Mouse (Mus musculus) layer of hippocampus, adult 2 months (tissue): ENCODE measurements around the gene Mettl2. TPM values are rescaled to one million over a fixed set of nuclear protein-coding genes. Genes with fewer than 3 reads are reported as not detected.
A peak's percentile ranks its signal among the peaks of the same experiment; 100 is the strongest.
"Not testable (repeated sequence)": the region's sequence is repeated elsewhere in the genome, so short reads cannot be mapped to it uniquely, and the experiment has no call there.

Source experiments
- DNase-seq, 2 experiments: peaks; one replicate each; pipeline ENCODE4 v3.0.0; 2022; ENCODE audit warnings: low spot score in 2 of 2
- H3K27ac ChIP-seq: fragments of 200-600 bp; 2 replicates; pipeline ENCODE4 v1.8.1; 2022
- H3K4me3 ChIP-seq: fragments of 200-600 bp; 2 replicates; pipeline ENCODE4 v1.8.1; 2022; ENCODE audit warnings: mild to moderate bottlenecking
- CTCF ChIP-seq: fragments of 200-600 bp; conservative IDR thresholded peaks from 2 replicates; pipeline ENCODE4 v1.8.1; 2022; ENCODE audit warnings: antibody characterized with exemption, mild to moderate bottlenecking, moderate library complexity
- long read RNA-seq, 2 experiments: library from polyadenylated mRNA; stranded (forward); transcript quantifications; one replicate each; pipeline ENCODE4 v2.0.0; 2021; ENCODE audit warnings: borderline mapping rate in 2 of 2
- total RNA-seq, 2 experiments: library from RNA; stranded (reverse); gene quantifications; 2 replicates each; pipeline ENCODE4 v1.2.3; 2021

The Mettl2 gene
- 10 to 100 TPM; 16.8 to 16.9 TPM for total RNA-seq
- long read RNA-seq, experiment 1, partial matches to known transcripts, result 0 of 9 reads
- long read RNA-seq, experiment 1, other reads (novel, unspliced or antisense), result 6 of 9 reads
- long read RNA-seq, experiment 2, partial matches to known transcripts, result 5 of 17 reads
- long read RNA-seq, experiment 2, other reads (novel, unspliced or antisense), result 8 of 17 reads

GRCm38 (mm10) chr11:105125735-105126519, at the start of gene Mettl2:
Gene Mettl2, plus strand, starts transcription at chr11:105126425.
- TF ChIP-seq CTCF, result peak; percentile 84
- peak; percentile 81 to 86 for DNase-seq
- Histone ChIP-seq H3K4me3 (peak within 1 kb of the TSS; percentile 91), H3K27ac (peak within 1 kb of the TSS; percentile 90)

- not testable (repeated sequence) for H3K27ac ChIP-seq, H3K4me3 ChIP-seq, DNase-seq
These were observed 13.8 kb upstream of the Mettl2 start for GRCm38 (mm10) chr11:105112448-105112847.

- no peak overlapping the region for H3K27ac ChIP-seq
- no peak overlapping the region for H3K4me3 ChIP-seq
- TF ChIP-seq CTCF, result no peak
- no peak for DNase-seq
These were observed 8.4 kb upstream of the Mettl2 start for GRCm38 (mm10) chr11:105117814-105118213.

- no peak for DNase-seq
- TF ChIP-seq CTCF, result no peak
- H3K27ac ChIP-seq, result no peak overlapping the region
- H3K4me3 ChIP-seq, result no peak overlapping the region
These were observed 5.6 kb upstream of the Mettl2 start for GRCm38 (mm10) chr11:105120551-105121061.

GRCm38 (mm10) chr11:105121792-105122191, 4.4 kb upstream of the Mettl2 start:
- DNase-seq, H3K4me3 ChIP-seq, H3K27ac ChIP-seq: not testable (repeated sequence)
- TF ChIP-seq CTCF, result peak; percentile 53

- TF ChIP-seq CTCF, result peak; percentile 76
- no peak overlapping the region for H3K27ac ChIP-seq
- no peak overlapping the region for H3K4me3 ChIP-seq
- no peak for DNase-seq
These were observed 2.2 kb upstream of the Mettl2 start for GRCm38 (mm10) chr11:105123986-105124385.

GRCm38 (mm10) chr11:105126520-105127029, 350 bp downstream of the Mettl2 start:
- no peak for TF ChIP-seq CTCF
- Histone ChIP-seq H3K27ac (peak overlapping the region; percentile 67; the same call in 1 of the 2 replicates), H3K4me3 (peak overlapping the region; percentile 91)
- no peak for DNase-seq

- DNase-seq, result no peak
- TF ChIP-seq CTCF, result no peak
- no peak overlapping the region for H3K4me3 ChIP-seq
- no peak overlapping the region for H3K27ac ChIP-seq
These were observed 9.5 kb downstream of the Mettl2 start for GRCm38 (mm10) chr11:105135692-105136091.

GRCm38 (mm10) chr11:105137255-105137654, 11.0 kb downstream of the Mettl2 start:
- H3K27ac ChIP-seq, H3K4me3 ChIP-seq, DNase-seq: not testable (repeated sequence)

GRCm38 (mm10) chr11:105140512-105140911, 14.3 kb downstream of the Mettl2 start:
- H3K4me3 ChIP-seq, DNase-seq, H3K27ac ChIP-seq: not testable (repeated sequence)

- H3K4me3 ChIP-seq, result no peak overlapping the region
- no peak for TF ChIP-seq CTCF
- H3K27ac ChIP-seq, result no peak overlapping the region
- DNase-seq, result no peak
These were observed 14.9 kb downstream of the Mettl2 start for GRCm38 (mm10) chr11:105141115-105141514.

GRCm38 (mm10) chr11:105143564-105143963, 17.3 kb downstream of the Mettl2 start:
- TF ChIP-seq CTCF, result no peak
- DNase-seq, result no peak
- Histone ChIP-seq H3K27ac (no peak overlapping the region), H3K4me3 (no peak overlapping the region)

GRCm38 (mm10) chr11:105144084-105144483, 17.9 kb downstream of the Mettl2 start:
- no peak overlapping the region for H3K4me3 ChIP-seq
- no peak for DNase-seq
- TF ChIP-seq CTCF, result no peak
- no peak overlapping the region for H3K27ac ChIP-seq
